Mouse (Mus musculus) mouse embryonic stem cell (cell line): Measurements from ENCODE around the gene Gpc6.

ENCODE experiments used
- in situ Hi-C, 2 experiments: fragments of 300-500 bp; cut with MboI; formaldehyde crosslinking; loops; 1 replicate in 1 of 2; 3 replicates in 1 of 2; pipeline ENCODE4 v1.14.3; 2019 to 2020; ENCODE audit warnings: low sequenced_read_pairs in 2 of 2, low pct_unique_long_range_greater_than_20kb in 1 of 2, mixed read lengths in 1 of 2; ENCODE audit not compliant: unreplicated experiment in 1 of 2

The Gpc6 gene

DNA sequence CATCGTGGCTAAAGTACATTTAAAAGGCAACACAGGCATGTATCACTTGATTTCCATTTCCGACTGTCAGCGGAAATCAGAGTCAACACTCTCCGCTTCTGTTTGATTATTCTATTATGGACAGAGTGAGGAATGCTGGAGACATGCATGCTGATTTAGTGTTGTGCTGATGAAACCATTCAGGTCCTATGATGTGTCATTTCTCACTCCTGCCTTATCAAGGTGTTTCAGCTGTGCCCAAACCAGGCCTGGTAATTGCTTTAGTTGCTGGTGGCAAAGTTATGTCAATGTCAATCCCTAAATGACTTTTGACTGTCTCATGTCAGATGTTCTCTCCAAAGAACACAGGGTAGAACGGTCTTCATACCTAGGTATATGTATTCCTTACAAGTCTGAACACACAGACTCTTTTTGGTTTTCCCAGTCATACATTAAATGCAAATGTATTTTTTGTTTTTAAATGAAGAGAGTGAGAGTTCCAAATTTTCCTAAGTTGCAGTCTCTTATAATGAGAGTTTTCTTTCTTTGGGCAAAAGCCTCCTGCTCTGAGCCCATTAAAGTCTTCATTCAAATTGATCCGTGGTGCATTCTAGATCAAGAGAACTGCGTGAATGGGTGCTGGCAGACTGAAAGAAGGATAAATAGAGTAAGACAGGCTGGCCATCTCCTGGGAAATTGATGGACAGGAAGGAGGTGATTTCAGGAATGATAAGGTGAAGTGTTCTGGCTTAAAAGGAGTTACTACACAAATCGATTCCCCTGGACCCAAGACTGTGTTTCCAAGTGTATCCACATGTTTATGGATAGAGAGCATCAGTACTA, 379.0 kb downstream of the Gpc6 start:
- in situ Hi-C loops, result no loop called here

DNA sequence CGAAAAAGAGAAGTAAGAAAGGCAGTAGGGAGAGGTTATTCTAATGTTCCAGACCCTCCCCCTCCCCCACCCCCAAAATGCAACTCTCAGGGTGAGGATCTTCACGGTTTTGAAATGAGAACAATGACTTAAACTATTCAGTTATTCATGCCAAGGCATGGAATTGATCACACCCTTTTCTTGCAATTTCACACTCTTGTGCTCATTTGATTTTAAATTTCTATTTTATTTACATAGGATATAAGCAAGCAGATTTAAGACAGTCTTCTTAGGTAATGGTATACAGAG, 379.6 kb downstream of the Gpc6 start:
- in situ Hi-C loops, result no loop called here

DNA sequence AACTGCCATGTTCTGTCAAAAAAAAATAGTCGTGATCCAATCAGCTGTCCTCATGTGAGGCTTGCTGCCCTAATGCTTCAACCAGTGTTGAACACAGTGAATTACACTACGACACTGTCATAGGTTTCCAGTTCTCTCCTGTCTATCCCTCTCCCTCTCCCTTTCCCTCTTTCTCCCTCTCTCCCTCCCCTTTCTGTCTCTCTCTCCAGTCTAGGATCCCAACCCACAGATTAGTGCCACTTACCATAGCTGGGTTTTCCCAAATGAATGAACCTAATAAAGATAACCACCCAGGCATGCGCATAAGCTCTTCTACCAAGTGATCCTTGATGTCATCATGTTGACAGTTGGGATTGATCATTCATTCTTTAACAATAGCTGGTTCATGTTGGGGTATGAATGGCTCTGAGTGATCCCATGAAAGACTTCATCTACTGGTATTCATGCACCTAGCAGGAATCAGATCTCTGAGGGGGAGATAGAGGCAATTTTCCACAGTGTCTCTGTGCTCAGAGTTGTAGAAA, 384.9 kb downstream of the Gpc6 start:
- in situ Hi-C loops, result no loop called here

DNA sequence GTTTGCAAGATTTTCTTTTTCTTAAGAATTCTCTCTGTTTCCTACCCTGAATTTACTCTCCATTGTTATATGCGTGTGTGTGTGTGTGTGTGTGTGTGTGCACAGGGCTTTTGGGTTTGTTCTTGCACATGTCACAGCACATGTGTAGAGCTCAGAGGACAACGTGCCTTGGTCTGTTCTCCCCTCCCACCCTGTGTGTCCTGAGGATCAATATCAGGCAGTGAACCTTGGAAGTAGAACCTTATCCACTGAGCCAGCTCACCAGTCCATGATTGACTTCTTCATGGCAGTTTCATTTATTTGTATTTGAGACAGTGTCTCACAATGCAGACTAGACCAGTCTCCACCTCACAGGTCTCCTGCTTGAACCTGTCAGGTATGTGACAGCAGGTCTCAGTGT, 399.1 kb downstream of the Gpc6 start:
- in situ Hi-C loops, result no loop called here

DNA sequence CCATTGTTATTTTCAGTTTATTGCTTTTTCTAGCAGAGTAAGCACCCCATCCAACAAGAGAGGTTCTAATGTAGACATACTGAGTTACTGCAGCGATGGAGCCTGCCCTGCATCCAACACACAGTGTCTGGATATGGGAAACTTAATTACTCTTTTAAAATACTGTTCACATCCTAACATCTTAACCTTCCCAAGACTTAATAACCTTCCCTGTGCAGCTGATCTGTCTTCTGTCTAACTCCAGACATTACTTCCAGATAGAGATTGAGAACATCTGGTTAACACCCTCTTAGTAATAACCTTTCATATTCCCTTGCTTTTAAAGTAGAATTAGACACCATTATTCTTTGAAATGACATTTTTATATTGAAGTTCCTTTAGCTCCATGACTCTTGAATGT, 407.1 kb downstream of the Gpc6 start:
- in situ Hi-C loops, result no loop called here

DNA sequence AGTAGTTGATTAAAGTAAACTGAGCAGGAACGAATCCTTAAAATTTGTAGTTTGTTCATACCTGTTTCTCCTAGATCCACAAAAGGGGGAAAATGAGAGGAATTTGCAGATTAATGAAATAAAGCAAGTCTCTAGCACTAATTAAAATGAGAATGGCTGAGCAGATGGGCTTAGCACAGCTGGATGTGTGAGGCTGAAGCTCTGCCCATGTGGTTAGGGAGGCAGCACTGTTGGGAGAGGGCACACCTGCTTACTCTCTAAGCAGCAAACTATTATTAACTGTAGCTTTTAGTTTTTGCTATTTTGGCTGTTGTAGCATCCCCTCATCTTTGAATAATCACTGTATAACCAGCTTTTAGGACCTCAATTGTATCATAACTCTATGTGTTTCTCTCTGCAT, 412.2 kb downstream of the Gpc6 start:
- in situ Hi-C loops, result no loop called here

DNA sequence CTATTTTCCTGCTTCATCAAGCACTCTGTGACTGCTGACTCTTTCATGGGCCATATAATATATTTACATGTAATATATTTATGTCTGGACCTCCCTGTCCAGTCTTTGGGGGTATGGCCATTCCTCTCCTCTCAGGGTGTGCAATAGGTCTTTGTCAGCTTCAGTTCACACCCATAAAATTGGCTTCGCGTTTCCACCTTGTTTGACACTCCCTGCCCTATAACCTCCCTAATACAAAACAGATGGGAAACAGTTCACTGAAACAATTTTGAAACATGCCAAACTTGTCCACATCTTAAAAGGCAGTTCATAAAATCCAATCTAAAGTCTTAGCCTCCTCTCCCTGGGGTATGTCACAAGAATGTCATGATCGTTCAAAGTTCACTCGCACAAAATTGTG, 415.4 kb downstream of the Gpc6 start:
- in situ Hi-C loops, result no loop called here

DNA sequence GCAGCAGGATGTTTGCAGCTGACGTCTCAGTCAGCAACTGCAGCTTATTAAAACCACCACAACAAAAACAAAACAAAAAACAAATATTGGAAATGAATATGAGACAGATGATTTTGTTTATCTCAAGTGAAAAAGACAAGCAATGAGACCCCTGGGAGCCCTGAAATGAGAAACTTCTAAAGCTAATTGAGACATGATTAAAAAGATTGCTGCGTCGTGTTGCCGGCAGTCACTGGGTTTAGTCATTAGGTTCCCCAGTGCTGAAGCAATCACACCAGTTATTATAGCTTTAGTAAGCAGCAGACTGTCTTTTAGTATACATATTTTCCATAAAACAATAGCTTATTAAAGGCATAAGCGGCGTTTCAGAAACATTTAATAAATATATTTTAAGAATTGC, 419.4 kb downstream of the Gpc6 start:
- in situ Hi-C loops, result no loop called here

DNA sequence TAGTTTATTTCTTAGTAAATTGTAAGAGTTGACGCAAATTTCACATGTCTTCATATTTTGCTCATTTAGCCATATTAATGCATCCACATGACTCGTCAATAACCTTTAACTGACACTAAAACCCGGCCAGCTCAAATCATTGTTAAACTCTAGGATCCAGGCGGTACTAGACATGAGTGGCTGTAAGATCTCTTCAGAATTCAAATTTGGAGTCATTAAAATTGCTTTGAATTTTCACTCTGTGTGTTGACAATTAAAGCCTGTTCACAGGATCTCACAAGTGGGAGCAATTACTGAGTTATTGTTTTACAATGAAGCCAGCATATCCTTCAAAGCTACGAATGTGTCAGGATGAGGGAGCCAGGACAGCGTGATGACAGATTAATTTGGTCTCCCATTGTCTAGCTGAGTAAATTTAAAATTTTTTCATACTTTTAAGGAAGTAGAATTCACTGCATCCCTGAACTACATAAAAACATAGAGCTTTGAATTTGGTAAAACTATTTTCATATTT, 421.3 kb downstream of the Gpc6 start:
- in situ Hi-C loops, result no loop called here

DNA sequence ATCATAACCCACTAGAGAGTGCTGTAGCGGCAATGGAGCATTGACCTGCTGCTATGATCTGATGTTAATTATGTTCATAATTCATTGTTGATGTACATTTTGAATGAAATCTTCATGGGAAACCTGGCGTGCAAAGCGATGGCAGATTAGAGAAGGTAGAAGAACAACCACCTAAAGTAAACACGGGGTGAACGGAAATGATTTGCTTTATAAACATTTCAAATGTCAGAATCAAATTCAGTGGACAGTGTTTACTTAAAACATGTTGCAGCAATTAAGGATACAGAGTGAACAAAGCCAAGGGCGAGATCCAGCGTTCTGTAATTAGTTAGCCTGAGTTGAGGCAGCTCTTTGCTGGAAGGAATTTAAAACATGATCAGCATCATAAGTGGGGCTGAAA, 426.2 kb downstream of the Gpc6 start:
- in situ Hi-C loops, result no loop called here

DNA sequence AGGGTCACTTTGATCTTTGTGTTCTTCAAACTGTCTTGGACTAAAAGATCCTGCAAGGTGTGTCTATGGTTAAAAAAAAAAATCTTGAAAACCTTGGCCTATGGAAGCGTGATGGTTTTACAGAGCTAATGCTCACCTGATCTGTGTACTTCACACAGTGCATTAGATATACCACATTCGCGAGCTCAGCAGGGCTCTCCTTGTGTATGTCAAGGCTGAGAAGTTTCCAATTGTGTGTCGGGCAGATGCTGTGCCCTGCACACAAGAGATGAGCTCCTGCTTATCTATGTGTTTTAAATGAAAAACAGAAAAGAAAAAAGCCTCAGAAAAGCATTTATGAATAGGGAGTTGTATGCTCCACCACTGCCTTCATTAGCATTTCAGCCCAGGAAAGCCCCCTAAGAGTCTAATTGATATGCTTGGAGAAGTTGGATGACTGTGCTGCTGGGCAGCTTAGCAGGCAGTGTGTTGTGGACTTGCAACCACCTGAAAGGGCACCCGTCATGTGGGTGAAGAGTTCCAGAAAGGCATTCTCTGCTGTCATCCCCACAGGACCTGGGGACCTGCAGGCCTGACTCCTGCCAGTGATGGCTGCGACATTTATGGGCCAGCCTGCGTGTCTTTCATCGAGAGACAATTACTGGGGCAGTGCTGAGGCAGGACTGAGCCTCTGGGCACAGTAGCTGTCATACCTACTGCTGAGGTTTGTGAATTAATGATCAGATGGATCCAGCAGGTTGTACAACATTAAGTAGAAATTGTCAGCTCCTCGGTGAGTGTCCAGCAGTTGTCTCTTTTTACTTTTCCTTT, 436.2 kb downstream of the Gpc6 start:
- in situ Hi-C loops, result no loop called here

DNA sequence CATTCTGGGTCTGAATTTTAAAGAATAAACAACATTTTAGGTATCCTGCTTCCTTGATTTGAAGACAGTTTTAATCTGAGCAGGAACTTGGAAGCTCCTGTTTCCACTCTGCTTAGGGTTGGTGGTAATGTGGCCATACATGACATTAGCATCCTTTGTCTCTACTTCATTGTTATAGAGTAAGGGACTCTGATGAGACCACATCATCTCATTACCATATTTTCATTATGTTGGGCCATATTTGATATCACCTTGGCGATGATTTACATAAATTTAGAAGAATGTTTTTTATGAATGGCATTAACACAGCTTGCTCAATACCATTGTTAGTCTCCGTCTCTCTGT, 436.8 kb downstream of the Gpc6 start:
- in situ Hi-C loops, result no loop called here

DNA sequence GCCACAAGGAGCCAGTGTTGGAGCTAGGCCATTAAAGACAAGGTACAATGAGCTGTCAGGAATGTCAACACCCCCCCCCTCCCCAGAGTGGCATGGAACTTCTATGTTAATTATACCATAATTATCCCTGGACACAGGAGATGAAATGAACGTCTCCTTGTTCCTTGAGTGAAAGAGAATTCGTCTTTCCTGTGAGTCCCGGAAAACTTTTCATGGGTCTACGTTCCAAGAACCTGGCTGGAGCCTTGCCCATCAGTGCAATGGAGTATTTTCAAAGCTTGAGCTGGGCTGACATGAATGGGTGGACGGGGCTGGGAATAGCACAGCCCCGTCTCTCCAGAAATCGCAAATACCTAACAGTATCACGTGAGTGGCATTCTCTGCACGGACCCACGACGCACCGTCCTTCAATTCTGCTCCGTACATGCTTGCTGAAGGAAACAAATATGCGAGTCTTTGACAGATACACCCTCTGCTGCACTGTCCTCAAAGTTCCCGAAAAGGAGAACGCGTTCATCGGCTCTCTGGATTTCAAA, 444.3 kb downstream of the Gpc6 start:
- in situ Hi-C loops, result no loop called here

DNA sequence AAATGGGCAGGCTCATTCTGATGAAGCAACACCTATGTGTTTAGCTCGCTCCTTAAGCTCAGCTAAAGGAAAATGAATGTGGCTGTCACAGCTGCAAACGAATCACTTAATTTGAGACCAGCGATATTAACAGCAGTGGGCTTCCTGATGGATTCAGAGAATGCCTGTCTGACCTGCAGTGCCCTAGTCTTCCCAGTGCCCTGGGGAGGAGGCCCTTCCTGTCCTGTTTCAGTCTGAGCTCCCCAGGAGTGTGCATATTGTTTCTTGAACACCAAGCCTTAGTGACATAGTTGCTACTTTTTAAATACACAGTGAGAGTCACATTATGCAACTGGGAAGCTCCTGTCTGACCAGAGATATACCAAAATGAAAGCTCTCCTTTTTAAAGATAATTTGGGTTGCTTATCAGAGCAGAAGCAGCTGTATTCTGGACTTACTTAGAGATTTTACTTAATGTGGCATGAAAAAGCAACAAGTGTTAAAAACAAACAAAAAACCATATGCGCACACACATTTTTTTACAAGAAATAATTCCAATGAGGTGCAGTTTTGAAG, 451.8 kb downstream of the Gpc6 start:
- in situ Hi-C loops, result no loop called here

DNA sequence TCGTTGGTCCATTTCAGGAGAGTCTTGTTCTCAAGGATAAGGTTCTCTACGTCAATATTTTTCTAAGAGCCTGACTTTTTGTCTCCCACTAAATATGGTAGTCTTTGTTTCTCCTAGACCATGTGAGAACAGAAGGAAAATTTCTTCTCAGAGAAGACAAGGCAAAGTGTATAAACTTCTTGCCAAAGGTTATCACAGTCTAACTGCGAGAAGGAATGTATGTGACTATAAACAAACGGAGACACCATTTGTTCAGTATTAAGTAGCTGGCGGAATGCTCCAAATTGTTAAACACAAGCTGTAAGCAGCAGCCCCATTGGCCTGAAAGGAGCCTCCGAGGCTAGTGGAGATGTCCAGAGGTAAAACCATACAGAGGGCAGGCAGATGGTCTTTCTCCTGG, 454.9 kb downstream of the Gpc6 start:
- in situ Hi-C loops, result no loop called here

DNA sequence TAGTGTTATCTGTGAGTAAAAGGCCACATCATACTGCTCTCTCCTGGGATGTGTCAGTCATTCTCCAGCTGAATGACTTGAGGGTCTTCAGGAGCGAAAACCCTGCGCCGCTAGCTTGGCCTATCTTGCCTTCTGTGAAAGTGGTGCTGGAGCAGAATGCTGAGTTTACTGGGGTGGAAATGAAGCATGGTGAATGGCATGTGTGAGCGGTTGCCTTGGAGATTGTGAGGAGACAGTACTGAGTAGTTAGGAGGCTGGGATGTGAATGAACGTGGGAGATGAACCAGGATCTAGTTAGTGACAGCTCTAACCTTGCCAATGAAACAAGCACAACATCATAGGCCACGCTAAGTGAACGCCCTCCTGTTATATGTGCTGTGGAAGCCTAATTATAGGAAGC, 458.1 kb downstream of the Gpc6 start:
- in situ Hi-C loops, result no loop called here

DNA sequence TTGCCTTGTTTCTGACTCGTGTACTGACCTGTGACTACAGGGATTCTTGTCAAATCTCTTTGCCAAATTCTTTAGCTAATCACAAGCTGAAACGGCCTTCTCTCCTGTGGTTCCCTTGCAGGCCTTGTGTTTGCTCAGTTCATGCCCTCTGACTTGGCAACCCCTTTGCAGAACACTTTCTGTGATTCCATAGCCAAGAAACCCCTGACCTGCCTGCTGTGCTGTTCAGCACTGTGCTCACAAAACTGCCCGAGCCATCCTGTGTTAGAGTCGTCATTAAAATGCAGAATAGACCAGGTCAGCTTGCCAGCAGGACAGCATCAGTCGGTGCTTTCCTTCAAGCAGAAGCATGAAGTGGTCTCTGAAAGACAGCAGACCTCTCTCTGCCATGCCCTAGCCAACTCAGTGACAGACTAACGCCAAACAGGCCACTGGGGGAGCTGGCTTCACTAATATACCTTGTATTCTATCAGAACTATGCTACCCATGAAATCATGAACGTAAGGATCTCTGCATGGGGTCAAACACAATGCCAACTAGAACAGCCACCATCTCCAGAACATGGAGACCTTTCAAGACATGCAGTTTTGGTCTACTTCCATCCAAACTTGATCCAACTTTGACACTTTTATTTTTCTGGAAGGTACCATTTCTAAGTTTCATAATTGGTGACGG, 459.1 kb downstream of the Gpc6 start:
- in situ Hi-C loops, result no loop called here

DNA sequence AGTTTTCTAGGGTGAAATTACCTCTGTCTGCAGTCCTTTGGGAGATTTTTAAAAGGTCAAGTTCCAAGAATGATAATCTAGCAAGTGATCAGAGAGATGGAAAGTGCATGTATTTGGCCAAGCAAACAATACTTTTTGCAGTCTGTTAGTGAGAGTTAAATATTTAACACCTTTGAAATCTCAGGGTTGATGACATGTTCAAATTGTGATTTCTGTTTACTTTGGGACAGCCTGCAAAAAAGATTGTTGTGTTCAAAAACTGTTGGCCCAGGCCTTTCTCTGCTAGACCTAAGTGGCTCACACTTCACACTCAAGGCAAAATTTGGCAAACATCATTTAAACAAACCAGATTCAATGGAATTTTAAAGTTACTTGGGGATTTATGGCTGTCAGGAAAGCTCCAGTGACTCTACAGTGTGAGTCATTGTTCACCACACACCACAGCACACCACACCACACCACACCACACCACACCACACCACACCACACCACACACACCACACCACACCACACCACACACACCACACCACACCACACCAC, 460.7 kb downstream of the Gpc6 start:
- in situ Hi-C loops, result no loop called here
